Mouse (Mus musculus) neural tube, embryonic 14.5 days (tissue): ENCODE measurements at regions not wholly inside any gene's neighbourhood (a gene's known extent, or its start where the extent isn't known, plus 50 kb on each side); places are given as distances from the start of the nearest gene placed in this dataset.
A peak's percentile ranks its signal among the peaks of the same experiment; 100 is the strongest.

Experiments
- ATAC-seq: fragments of 200-750 bp; cut with Nextera tagmentation; 2 replicates; pipeline ENCODE4 v1.8.0; 2017; ENCODE audit warnings: low read depth, mild to moderate bottlenecking, moderate TSS enrichment, moderate library complexity
- H3K27ac ChIP-seq: fragments of 300-500 bp; sonication (generic); 2 replicates; pipeline ENCODE4 v1.5.1; 2014; ENCODE audit warnings: low read depth, mild to moderate bottlenecking, control low read depth, low read length, moderate library complexity, mixed read lengths
- H3K27me3 ChIP-seq: fragments of 300-500 bp; sonication (generic); 2 replicates; pipeline ENCODE4 v1.6.1; 2014; ENCODE audit warnings: low read length; ENCODE audit not compliant: control insufficient read depth, insufficient read depth
- H3K36me3 ChIP-seq: fragments of 300-500 bp; sonication (generic); 2 replicates; pipeline ENCODE4 v1.6.1; 2014; ENCODE audit warnings: low read length, mixed read lengths; ENCODE audit not compliant: control insufficient read depth, insufficient read depth
- H3K4me1 ChIP-seq: fragments of 300-500 bp; sonication (generic); 2 replicates; pipeline ENCODE4 v1.6.1; 2014; ENCODE audit warnings: low read length; ENCODE audit not compliant: control insufficient read depth, insufficient read depth
- H3K4me2 ChIP-seq: fragments of 300-500 bp; sonication (generic); 2 replicates; pipeline ENCODE4 v1.6.1; 2014; ENCODE audit warnings: mild to moderate bottlenecking, low read depth, low read length, control low read depth
- H3K4me3 ChIP-seq: fragments of 300-500 bp; sonication (generic); 2 replicates; pipeline ENCODE4 v1.5.1; 2014; ENCODE audit warnings: low read depth, low read length, control low read depth, mixed read lengths
- H3K9ac ChIP-seq: fragments of 300-500 bp; sonication (generic); replicated peaks from 2 replicates; pipeline ENCODE4 v1.6.1; 2014; ENCODE audit warnings: low read depth, mild to moderate bottlenecking, control low read depth, low read length, mixed read lengths
- H3K9me3 ChIP-seq: fragments of 300-500 bp; sonication (generic); 2 replicates; pipeline ENCODE4 v1.6.1; 2016; ENCODE audit warnings: low read length; ENCODE audit not compliant: control insufficient read depth
- WGBS: fragments of 180-500 bp; shearing (Covaris S2); extraction: QIAGEN DNeasy Blood & Tissue Kit; methylation state at CpG from one replicate; pipeline ENCODE4 v1.1.7; 2014; 5-methylcytosine and 5-hydroxymethylcytosine counted together

DNA sequence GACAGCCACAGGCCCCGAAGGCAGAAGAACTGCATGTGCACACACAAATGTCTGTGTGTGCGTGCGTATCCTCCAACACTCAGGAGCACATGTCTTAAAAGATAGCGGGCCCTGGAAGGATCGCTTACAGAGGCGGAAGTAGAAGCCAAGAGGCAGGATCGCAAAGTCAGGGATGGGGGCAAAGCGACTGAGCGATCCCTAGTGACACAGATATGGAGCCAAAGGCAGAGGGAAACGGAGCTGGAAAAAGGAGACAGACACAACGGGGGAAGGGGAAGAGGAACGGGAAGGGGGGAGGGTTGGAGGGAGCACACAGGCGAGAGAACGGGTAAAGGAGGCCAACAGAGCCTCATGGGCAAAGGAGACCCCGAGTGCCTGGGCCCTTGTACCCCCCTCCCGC lies 129.8 kb upstream of the Lhx5 start:
- Histone ChIP-seq H3K4me2 (peak overlapping the region; percentile 47), H3K36me3 (no peaks in the 10 kb centered on the region), H3K4me3 (no peak overlapping the region; the same call in 1 of the 2 replicates), H3K4me1 (peaks cover 33% of the 10 kb centered on the region; the same call in 1 of the 2 replicates), H3K9me3 (no peaks in the 10 kb centered on the region), H3K27me3 (peaks cover 10% of the 10 kb centered on the region; the same call in 1 of the 2 replicates), H3K27ac (peak overlapping the region; percentile 60; the same call in 1 of the 2 replicates), H3K9ac (peak overlapping the region; percentile 45)
- no peak for ATAC-seq
- WGBS = 2% methylated on average over 10 of the region's 16 CpGs

- Histone ChIP-seq H3K9ac (peak overlapping the region; percentile 45), H3K27me3 (peaks cover 10% of the 10 kb centered on the region; the same call in 1 of the 2 replicates), H3K4me2 (peak overlapping the region; percentile 47), H3K36me3 (no peaks in the 10 kb centered on the region), H3K27ac (peak overlapping the region; percentile 48; the same call in 1 of the 2 replicates), H3K4me1 (peaks cover 27% of the 10 kb centered on the region; the same call in 1 of the 2 replicates), H3K9me3 (no peaks in the 10 kb centered on the region), H3K4me3 (peak overlapping the region; percentile 25)
- WGBS = under 1% methylated on average over 47 of the region's 47 CpGs
- peak; percentile 28; the same call in 1 of the 2 replicates for ATAC-seq
Observed at GRCm38 (mm10) chr5:120302307-120302706, 129.2 kb upstream of the Lhx5 start.

DNA sequence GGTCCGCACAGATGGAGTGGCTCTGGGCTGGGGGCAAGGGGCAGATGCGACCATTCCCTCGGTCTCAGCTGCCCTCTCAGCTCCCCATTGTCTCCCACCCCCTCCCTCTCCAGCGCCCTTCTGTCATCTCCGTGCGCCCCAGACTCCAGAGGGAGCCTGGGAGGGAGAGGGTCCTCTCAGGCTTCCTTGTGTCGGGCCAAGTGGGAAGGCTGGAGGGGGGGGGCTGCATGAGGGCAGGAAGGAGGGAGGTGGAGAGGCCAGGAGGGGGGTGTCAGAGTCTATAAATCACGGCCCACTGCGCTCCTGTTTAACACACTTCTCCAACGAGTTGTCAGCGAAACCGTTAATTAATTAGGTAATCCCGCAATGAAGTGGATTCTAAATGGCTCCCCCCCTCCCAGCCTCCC lies 127.2 kb upstream of the Lhx5 start:
- 3% methylated on average over 13 of the region's 13 CpGs for WGBS
- peaks cover 8% of the 10 kb centered on the region; the same call in 1 of the 2 replicates for H3K27me3 ChIP-seq

DNA sequence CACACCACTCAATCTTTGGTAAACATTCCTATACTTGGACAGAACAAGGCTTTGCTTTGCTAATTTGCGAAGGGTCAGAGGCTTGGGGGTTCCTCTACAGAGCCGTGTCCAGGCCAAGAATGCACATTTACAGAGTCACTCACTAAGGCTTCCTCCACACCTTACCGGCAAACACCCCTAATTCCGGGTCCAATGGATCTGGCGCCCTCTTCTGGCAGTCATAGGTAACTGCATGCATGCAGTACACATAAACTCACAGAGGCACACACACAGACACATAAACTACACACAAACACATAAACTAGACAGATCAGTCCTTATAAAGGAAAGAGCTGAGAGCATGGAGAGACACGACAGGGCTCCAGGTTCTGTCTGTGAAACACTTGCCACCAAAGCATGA lies 119.2 kb upstream of the Lhx5 start:
- Histone ChIP-seq H3K9me3 (no peaks in the 10 kb centered on the region), H3K4me1 (no peaks in the 10 kb centered on the region), H3K36me3 (no peaks in the 10 kb centered on the region), H3K27ac (no peak overlapping the region), H3K4me2 (no peak overlapping the region), H3K9ac (no peak overlapping the region), H3K4me3 (no peak overlapping the region), H3K27me3 (no peaks in the 10 kb centered on the region)
- no peak for ATAC-seq
- WGBS = 85% methylated on average over 6 of the region's 6 CpGs

More for the DNA sequence above, 127.2 kb upstream of the Lhx5 start:
- no peak overlapping the region for H3K9ac ChIP-seq
- H3K4me1 ChIP-seq = peaks cover 25% of the 10 kb centered on the region; the same call in 1 of the 2 replicates
- no peaks in the 10 kb centered on the region for H3K9me3 ChIP-seq
- ATAC-seq = peak; percentile 45
- peak overlapping the region; percentile 7; the same call in 1 of the 2 replicates for H3K4me2 ChIP-seq
- 0 out of 2 replicates have a peak overlapping the region, but pooled peaks have one; percentile 12 for H3K27ac ChIP-seq
- no peaks in the 10 kb centered on the region for H3K36me3 ChIP-seq
- H3K4me3 ChIP-seq = no peak overlapping the region

DNA sequence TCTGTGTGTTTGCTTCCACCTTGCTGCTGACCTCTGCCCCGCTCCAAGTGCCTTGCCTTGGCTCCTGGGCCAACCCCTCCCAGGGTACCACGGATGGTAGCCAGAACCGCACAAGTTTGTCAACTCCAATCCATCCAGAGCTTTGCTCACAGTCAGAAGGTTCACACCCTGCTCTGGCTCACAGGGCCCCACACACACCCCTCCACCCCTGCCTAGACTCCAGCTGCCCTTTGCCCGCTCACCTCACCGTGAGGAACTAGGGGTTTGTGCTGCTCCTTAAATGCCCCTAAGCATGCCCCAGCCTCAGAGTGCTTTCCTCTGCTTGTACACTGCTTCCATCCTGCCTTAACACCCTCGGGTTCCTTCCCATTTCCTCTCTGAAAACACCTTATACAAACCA lies 117.5 kb upstream of the Lhx5 start:
- no peak overlapping the region for H3K4me2 ChIP-seq
- WGBS = 87% methylated on average over 6 of the region's 6 CpGs
- H3K4me1 ChIP-seq = no peaks in the 10 kb centered on the region
- no peak overlapping the region for H3K4me3 ChIP-seq
- no peaks in the 10 kb centered on the region for H3K36me3 ChIP-seq
- H3K9me3 ChIP-seq = no peaks in the 10 kb centered on the region
- no peak overlapping the region for H3K27ac ChIP-seq
- H3K27me3 ChIP-seq = no peaks in the 10 kb centered on the region
- no peak overlapping the region for H3K9ac ChIP-seq
- no peak for ATAC-seq

- H3K36me3 ChIP-seq = no peaks in the 10 kb centered on the region
- H3K27ac ChIP-seq = no peak overlapping the region
- 65% methylated on average over 8 of the region's 8 CpGs for WGBS
Observed at GRCm38 (mm10) chr5:120315116-120315515, 116.4 kb upstream of the Lhx5 start.

DNA sequence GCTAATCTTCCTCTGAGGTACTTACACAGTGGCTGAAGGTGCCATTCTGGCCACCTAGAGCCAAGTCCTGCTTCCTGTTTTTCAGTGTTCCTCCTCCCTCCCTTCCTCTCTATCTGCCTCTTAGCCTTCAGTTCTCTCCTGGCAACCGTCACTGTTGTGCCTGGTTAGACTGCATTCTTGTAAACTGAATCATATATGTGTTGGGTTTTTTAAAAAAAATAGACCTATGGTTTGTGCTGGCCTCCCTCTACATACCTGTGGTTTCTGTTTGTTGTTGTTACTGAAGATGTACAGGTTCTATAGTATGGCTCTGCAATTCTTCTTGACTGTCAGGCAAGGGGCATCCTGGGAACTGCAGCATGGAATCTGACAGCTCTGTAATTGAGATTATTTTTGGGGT lies 112.5 kb upstream of the Lhx5 start:
- 61% methylated on average over 1 of the region's 1 CpGs for WGBS

More at GRCm38 (mm10) chr5:120315116-120315515, 116.4 kb upstream of the Lhx5 start:
- Histone ChIP-seq H3K9ac (no peak overlapping the region), H3K4me1 (no peaks in the 10 kb centered on the region), H3K4me2 (no peak overlapping the region), H3K4me3 (no peak overlapping the region), H3K9me3 (no peaks in the 10 kb centered on the region), H3K27me3 (no peaks in the 10 kb centered on the region)
- no peak for ATAC-seq

GRCm38 (mm10) chr5:120322031-120322731 lies 109.3 kb upstream of the Lhx5 start:
- H3K27ac ChIP-seq = no peak overlapping the region
- 0 out of 2 replicates have a peak, but pooled peaks cover 3% of the 10 kb centered on the region for H3K27me3 ChIP-seq
- H3K4me2 ChIP-seq = peak overlapping the region; percentile 40
- WGBS = 2% methylated on average over 30 of the region's 30 CpGs
- no peaks in the 10 kb centered on the region for H3K9me3 ChIP-seq
- peaks cover 4% of the 10 kb centered on the region; the same call in 1 of the 2 replicates for H3K4me1 ChIP-seq
- H3K36me3 ChIP-seq = no peaks in the 10 kb centered on the region
- H3K9ac ChIP-seq = peak overlapping the region; percentile 25; the same call in 1 of the 2 replicates
- peak overlapping the region; percentile 10; the same call in 1 of the 2 replicates for H3K4me3 ChIP-seq
- peak; percentile 21; the same call in 1 of the 2 replicates for ATAC-seq

More for the DNA sequence above, 112.5 kb upstream of the Lhx5 start:
- no peaks in the 10 kb centered on the region for H3K36me3 ChIP-seq
- H3K4me1 ChIP-seq = peaks cover 4% of the 10 kb centered on the region; the same call in 1 of the 2 replicates
- no peak overlapping the region for H3K4me2 ChIP-seq
- no peak overlapping the region for H3K4me3 ChIP-seq
- H3K9me3 ChIP-seq = no peaks in the 10 kb centered on the region
- 0 out of 2 replicates have a peak, but pooled peaks cover 3% of the 10 kb centered on the region for H3K27me3 ChIP-seq
- no peak overlapping the region for H3K9ac ChIP-seq
- H3K27ac ChIP-seq = no peak overlapping the region
- no peak for ATAC-seq
